Mouse (Mus musculus) kidney, adult 2 months (tissue): ENCODE results near the gene Hfe. TPM values are rescaled to one million over a fixed set of nuclear protein-coding genes. Genes with fewer than 3 reads are reported as not detected.
"Not testable (repeated sequence)": the region's sequence is repeated elsewhere in the genome, so short reads cannot be mapped to it uniquely, and the experiment has no call there.

Experiments
- DNase-seq: peaks from one replicate; pipeline ENCODE4 v3.0.0; 2021
- H3K27ac ChIP-seq: fragments of 200-500 bp; 2 replicates; pipeline ENCODE4 v1.5.1; 2012; ENCODE audit warnings: low read depth, low read length, control low read depth, inconsistent platforms; ENCODE audit not compliant: insufficient read depth
- H3K27me3 ChIP-seq: fragments of 200-500 bp; replicated peaks from 2 replicates; pipeline ENCODE4 v1.6.1; 2012; ENCODE audit warnings: mild to moderate bottlenecking, moderate library complexity, low read length, inconsistent platforms; ENCODE audit not compliant: control insufficient read depth, insufficient read depth
- H3K36me3 ChIP-seq: fragments of 200-500 bp; 2 replicates; pipeline ENCODE4 v1.6.1; 2012; ENCODE audit warnings: mild to moderate bottlenecking, moderate library complexity, low read length, inconsistent platforms; ENCODE audit not compliant: control insufficient read depth, insufficient read depth
- H3K4me1 ChIP-seq: fragments of 200-500 bp; 2 replicates; pipeline ENCODE4 v1.6.1; 2011; ENCODE audit warnings: low read length; ENCODE audit not compliant: control insufficient read depth, insufficient read depth
- H3K4me3 ChIP-seq: fragments of 200-500 bp; 2 replicates; pipeline ENCODE4 v1.5.1; 2011; ENCODE audit warnings: mild to moderate bottlenecking, low read depth, low read length, control low read depth; ENCODE audit not compliant: insufficient read depth
- CTCF ChIP-seq: fragments of 200-500 bp; conservative IDR thresholded peaks from 2 replicates; pipeline ENCODE4 v1.5.1; 2011; ENCODE audit warnings: low read depth, mild to moderate bottlenecking, control low read depth, low read length, moderate library complexity, mixed read lengths; ENCODE audit not compliant: insufficient read depth, insufficient read length
- POLR2A ChIP-seq: fragments of 200-500 bp; IDR thresholded peaks from one replicate; pipeline ENCODE4 v1.6.1; 2011; ENCODE audit warnings: low read depth, low read length, control low read depth
- WGBS: fragments of 180-500 bp; shearing (Covaris S2); methylation state at CpG from one replicate; pipeline ENCODE4 v1.1.7; 2018; 5-methylcytosine and 5-hydroxymethylcytosine counted together
- polyA plus RNA-seq: library from polyadenylated mRNA; depleted of rRNA; stranded (reverse); fragments of >200 nt; gene quantifications from 2 replicates; pipeline ENCODE4 v1.2.3, GENCODE M21; 2012

The Hfe gene
- polyA plus RNA-seq, 1 experiment: 21.4 TPM

DNA sequence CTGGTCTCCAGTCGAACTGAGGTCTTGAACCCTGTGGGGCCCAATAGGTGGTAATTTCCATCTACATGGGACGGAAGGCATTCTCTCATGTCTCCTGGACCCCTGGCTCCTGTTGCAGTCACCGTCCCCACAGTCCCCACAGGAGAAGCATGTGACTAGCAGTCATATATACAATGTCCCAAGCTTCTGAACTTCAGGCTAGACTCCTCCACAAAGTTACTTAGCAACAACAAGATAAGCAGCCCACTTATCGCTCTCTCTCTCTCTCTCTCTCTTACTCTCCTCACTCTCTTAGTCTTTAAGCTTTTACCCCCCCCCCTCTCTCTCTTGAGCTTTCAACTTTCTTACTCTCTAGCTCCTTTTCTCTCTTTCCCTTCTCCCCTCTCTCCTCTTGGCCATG is 13.6 kb upstream of the Hfe start:
- 95% methylated on average over 4 of the region's 4 CpGs for WGBS
- H3K4me3 ChIP-seq: no peak overlapping the region
- no peaks in the 10 kb centered on the region for H3K27me3 ChIP-seq
- no peak for DNase-seq
- TF ChIP-seq CTCF (no peak), POLR2A (no peak)
- H3K27ac ChIP-seq: no peak overlapping the region
- no peaks in the 10 kb centered on the region for H3K36me3 ChIP-seq
- H3K4me1 ChIP-seq: peaks cover 4% of the 10 kb centered on the region; the same call in 1 of the 2 replicates

DNA sequence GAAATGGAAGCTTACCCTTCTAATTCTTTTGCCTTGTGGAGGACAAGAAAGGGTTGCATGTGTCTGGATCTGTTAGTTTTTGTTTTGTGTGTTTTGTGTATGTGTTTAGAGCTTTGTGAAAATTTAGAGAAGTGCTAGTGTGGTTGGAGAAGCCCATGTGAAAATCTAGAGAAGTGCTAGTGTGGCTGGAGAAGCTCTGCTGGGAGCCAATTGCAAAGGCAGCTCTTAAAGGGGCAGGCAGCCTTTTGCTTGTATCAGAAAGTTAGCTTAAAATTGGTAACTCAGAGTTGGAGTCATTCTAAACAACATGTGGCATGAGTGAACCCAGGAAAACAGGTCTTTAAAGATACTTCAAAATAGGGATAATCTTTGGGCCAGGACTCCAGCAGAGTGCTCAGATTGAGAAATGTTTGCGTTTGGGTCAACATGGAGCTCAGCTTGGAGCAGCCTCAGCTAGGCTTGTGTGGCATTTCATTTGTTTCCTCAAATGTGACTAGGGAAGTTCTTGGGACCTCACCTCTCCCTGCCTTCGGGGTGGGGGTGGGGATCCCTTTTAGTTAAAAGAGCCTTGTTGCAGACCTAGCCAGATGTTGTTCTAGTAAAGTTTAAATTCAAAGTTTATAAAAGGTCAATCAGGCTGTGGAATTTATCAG is 7.1 kb upstream of the Hfe start:
- 28% methylated on average over 2 of the region's 2 CpGs for WGBS
- H3K27me3 ChIP-seq, H3K4me3 ChIP-seq, DNase-seq, H3K4me1 ChIP-seq, H3K36me3 ChIP-seq: not testable (repeated sequence)
- peak overlapping the region; percentile 9; the same call in 1 of the 2 replicates for H3K27ac ChIP-seq

DNA sequence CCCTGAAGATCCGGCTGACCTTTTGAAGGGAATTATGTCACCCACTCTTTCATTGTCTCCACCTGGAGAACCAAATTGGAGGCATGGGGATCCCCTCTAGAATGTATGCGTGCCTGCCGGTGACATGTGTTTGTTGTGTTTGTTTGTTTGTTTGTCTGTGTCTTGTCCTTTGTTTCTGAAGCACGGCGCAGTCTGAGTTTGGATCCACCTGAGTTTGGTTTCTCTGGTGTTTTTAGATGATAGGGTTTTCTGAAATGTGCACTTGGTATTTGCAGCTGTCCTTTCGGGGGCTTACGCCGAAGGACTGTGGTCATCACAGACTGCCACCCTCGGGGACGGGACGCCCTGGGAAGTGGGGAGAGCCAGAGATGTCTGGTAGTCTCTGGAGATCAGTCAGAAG is 6.5 kb upstream of the Hfe start:
- Histone ChIP-seq H3K27ac (peak overlapping the region; percentile 9; the same call in 1 of the 2 replicates), H3K4me3 (no peak overlapping the region), H3K4me1 (no peaks in the 10 kb centered on the region), H3K27me3 (no peaks in the 10 kb centered on the region), H3K36me3 (no peaks in the 10 kb centered on the region)
- TF ChIP-seq POLR2A (no peak), CTCF (no peak)
- DNase-seq: no peak
- WGBS: 70% methylated on average over 11 of the region's 11 CpGs

GRCm38 (mm10) chr13:23716261-23717042 is 5.8 kb upstream of the Hfe start:
- Histone ChIP-seq H3K4me1 (no peaks in the 10 kb centered on the region), H3K27ac (no peak overlapping the region), H3K36me3 (no peaks in the 10 kb centered on the region), H3K4me3 (no peak overlapping the region), H3K27me3 (no peaks in the 10 kb centered on the region)
- DNase-seq: no peak
- 88% methylated on average over 5 of the region's 5 CpGs for WGBS
- TF ChIP-seq POLR2A (no peak), CTCF (no peak)

GRCm38 (mm10) chr13:23709714-23710373 is 810 bp downstream of the Hfe start:
- Histone ChIP-seq H3K4me1 (0 out of 2 replicates have a peak, but pooled peaks cover 3% of the 10 kb centered on the region), H3K27ac (peak overlapping the region; percentile 54), H3K27me3 (no peaks in the 10 kb centered on the region), H3K4me3 (peak overlapping the region; percentile 80), H3K36me3 (no peaks in the 10 kb centered on the region)
- DNase-seq: peak; percentile 32
- TF ChIP-seq CTCF: no peak
- no peak for TF ChIP-seq POLR2A
- 27% methylated on average over 15 of the region's 15 CpGs for WGBS

DNA sequence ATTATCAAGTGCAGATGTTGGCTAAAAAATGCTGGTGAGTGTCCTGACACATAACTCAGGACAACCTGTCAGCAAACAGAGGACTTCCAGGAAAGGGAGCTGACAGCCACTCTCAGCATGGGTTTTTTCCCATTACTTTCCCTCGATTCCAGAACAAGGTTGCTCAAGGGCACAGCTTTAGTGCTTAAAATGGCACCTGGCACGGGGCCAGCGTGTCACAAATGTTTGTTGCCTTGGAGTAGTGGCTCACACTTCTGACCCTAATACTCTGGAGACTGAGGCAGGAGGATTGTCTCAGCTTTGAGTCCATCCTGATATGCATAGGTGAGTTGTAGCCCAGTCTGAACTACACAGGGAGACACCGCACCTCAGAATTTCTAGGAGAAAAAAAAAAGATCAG is 2.0 kb downstream of the Hfe start:
- peak; percentile 27 for DNase-seq
- H3K4me3 ChIP-seq: no peak overlapping the region
- 61% methylated on average over 4 of the region's 4 CpGs for WGBS
- 0 out of 2 replicates have a peak, but pooled peaks cover 3% of the 10 kb centered on the region for H3K4me1 ChIP-seq
- H3K27me3 ChIP-seq: no peaks in the 10 kb centered on the region
- no peaks in the 10 kb centered on the region; the same call in 1 of the 2 replicates for H3K36me3 ChIP-seq
- H3K27ac ChIP-seq: no peak overlapping the region
- no peak for TF ChIP-seq CTCF
- no peak for TF ChIP-seq POLR2A

DNA sequence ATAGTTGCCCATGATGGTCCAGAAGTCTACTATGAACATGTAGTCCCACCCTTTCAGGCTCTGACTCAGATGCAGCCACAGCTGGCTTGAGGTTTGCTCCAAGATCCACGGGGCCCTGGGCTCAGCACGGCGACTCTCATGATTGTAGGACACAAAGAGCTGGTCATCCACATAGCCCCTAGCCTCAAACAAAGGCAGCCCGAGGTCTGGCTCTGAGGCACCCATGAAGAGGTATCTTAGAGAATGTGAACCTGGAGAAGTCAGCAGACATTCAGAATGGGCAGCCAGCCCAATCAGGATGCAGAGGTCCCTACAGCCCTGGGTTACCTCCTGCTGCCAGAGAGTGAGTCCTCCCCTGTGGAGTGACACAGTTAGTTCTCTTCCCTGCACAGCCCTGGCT is 2.6 kb downstream of the Hfe start:
- H3K4me1 ChIP-seq: 0 out of 2 replicates have a peak, but pooled peaks cover 3% of the 10 kb centered on the region
- H3K27me3 ChIP-seq: no peaks in the 10 kb centered on the region
- no peaks in the 10 kb centered on the region; the same call in 1 of the 2 replicates for H3K36me3 ChIP-seq
- DNase-seq: no peak
- WGBS: 95% methylated on average over 4 of the region's 4 CpGs
- H3K27ac ChIP-seq: no peak overlapping the region
- no peak for TF ChIP-seq CTCF
- TF ChIP-seq POLR2A: no peak
- no peak overlapping the region for H3K4me3 ChIP-seq
